Mouse (Mus musculus) kidney, adult 2 months (tissue): Measurements from ENCODE around the gene Abl2. TPM values are rescaled to one million over a fixed set of nuclear protein-coding genes. Genes with fewer than 3 reads are reported as not detected.

Experiments used
- DNase-seq: peaks from one replicate; pipeline ENCODE4 v3.0.0; 2021
- H3K27ac ChIP-seq: fragments of 200-500 bp; 2 replicates; pipeline ENCODE4 v1.5.1; 2012; ENCODE audit warnings: low read depth, low read length, control low read depth, inconsistent platforms; ENCODE audit not compliant: insufficient read depth
- H3K27me3 ChIP-seq: fragments of 200-500 bp; replicated peaks from 2 replicates; pipeline ENCODE4 v1.6.1; 2012; ENCODE audit warnings: mild to moderate bottlenecking, moderate library complexity, low read length, inconsistent platforms; ENCODE audit not compliant: control insufficient read depth, insufficient read depth
- H3K36me3 ChIP-seq: fragments of 200-500 bp; 2 replicates; pipeline ENCODE4 v1.6.1; 2012; ENCODE audit warnings: mild to moderate bottlenecking, moderate library complexity, low read length, inconsistent platforms; ENCODE audit not compliant: control insufficient read depth, insufficient read depth
- H3K4me1 ChIP-seq: fragments of 200-500 bp; 2 replicates; pipeline ENCODE4 v1.6.1; 2011; ENCODE audit warnings: low read length; ENCODE audit not compliant: control insufficient read depth, insufficient read depth
- H3K4me3 ChIP-seq: fragments of 200-500 bp; 2 replicates; pipeline ENCODE4 v1.5.1; 2011; ENCODE audit warnings: mild to moderate bottlenecking, low read depth, low read length, control low read depth; ENCODE audit not compliant: insufficient read depth
- CTCF ChIP-seq: fragments of 200-500 bp; conservative IDR thresholded peaks from 2 replicates; pipeline ENCODE4 v1.5.1; 2011; ENCODE audit warnings: low read depth, mild to moderate bottlenecking, control low read depth, low read length, moderate library complexity, mixed read lengths; ENCODE audit not compliant: insufficient read depth, insufficient read length
- POLR2A ChIP-seq: fragments of 200-500 bp; IDR thresholded peaks from one replicate; pipeline ENCODE4 v1.6.1; 2011; ENCODE audit warnings: low read depth, low read length, control low read depth
- WGBS: fragments of 180-500 bp; shearing (Covaris S2); methylation state at CpG from one replicate; pipeline ENCODE4 v1.1.7; 2018; 5-methylcytosine and 5-hydroxymethylcytosine counted together
- polyA plus RNA-seq: library from polyadenylated mRNA; depleted of rRNA; stranded (reverse); fragments of >200 nt; gene quantifications from 2 replicates; pipeline ENCODE4 v1.2.3, GENCODE M21; 2012

Abl2 gene
- polyA plus RNA-seq, 1 experiment, result 7.5 TPM

DNA sequence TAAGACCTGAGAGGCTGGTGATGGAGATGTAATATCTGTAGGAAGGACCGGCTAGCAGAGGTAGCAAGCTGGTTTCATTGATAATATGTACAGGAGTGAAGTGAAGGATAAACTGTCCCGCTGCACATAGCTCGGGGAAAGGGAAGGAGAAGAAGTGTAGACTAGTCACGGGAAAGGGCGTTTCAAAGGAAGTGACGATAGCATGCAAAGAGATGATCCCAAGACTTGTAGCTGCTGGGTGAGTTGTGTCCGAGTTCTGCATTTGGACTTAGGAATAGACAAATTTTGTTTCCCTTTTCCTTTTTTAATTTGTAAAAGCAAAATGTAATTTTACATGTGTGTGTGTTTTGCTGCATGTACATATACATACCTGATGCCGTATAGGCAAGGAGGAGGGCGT, 1.9 kb downstream of the Abl2 start:
- TF ChIP-seq POLR2A (no peak), CTCF (no peak)
- DNase-seq, result no peak
- no peak overlapping the region for H3K27ac ChIP-seq

DNA sequence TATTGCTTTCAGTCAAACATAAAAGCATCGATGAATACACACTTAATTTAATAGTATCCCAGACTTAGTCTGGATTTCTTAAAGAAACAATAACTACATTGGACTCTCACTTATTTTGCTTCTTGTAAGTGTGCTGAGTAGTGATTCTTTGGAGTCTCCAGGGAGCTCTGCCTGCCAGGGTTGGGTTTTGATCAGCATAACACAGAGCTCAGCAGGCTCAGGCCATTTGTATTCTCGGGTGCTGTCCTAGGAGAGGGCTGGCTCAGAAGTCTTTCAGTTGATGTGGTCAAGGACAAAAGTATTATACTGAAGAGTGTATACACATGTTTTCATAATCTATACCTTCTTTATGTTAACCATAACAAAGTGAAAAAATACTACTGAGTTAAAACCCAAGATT, 6.7 kb downstream of the Abl2 start:
- no peak for TF ChIP-seq CTCF
- TF ChIP-seq POLR2A, result no peak
- WGBS, result 56% methylated on average over 2 of the region's 2 CpGs
- Histone ChIP-seq H3K27me3 (no peaks in the 10 kb centered on the region), H3K4me1 (peaks cover 8% of the 10 kb centered on the region; the same call in 1 of the 2 replicates), H3K4me3 (no peak overlapping the region), H3K36me3 (no peaks in the 10 kb centered on the region), H3K27ac (no peak overlapping the region)
- no peak for DNase-seq

More for the DNA sequence above, 1.9 kb downstream of the Abl2 start:
- 85% methylated on average over 9 of the region's 9 CpGs for WGBS
- Histone ChIP-seq H3K4me1 (peaks cover 8% of the 10 kb centered on the region; the same call in 1 of the 2 replicates), H3K4me3 (no peak overlapping the region), H3K36me3 (no peaks in the 10 kb centered on the region), H3K27me3 (no peaks in the 10 kb centered on the region)

- Histone ChIP-seq H3K4me3 (no peak overlapping the region), H3K27ac (no peak overlapping the region), H3K27me3 (no peaks in the 10 kb centered on the region), H3K36me3 (no peaks in the 10 kb centered on the region), H3K4me1 (peaks cover 8% of the 10 kb centered on the region; the same call in 1 of the 2 replicates)
- WGBS, result 97% methylated on average over 3 of the region's 3 CpGs
- DNase-seq, result peak; percentile 31
- TF ChIP-seq CTCF (peak; percentile 45), POLR2A (no peak)
Measured at GRCm38 (mm10) chr1:156566132-156566531, 7.5 kb downstream of the Abl2 start.

- WGBS, result 77% methylated on average over 4 of the region's 4 CpGs
- no peak for TF ChIP-seq CTCF
- TF ChIP-seq POLR2A, result no peak
- no peak overlapping the region for H3K4me3 ChIP-seq
- H3K4me1 ChIP-seq, result peaks cover 13% of the 10 kb centered on the region
- no peaks in the 10 kb centered on the region for H3K36me3 ChIP-seq
- no peak overlapping the region for H3K27ac ChIP-seq
- no peaks in the 10 kb centered on the region for H3K27me3 ChIP-seq
- no peak for DNase-seq
Measured at GRCm38 (mm10) chr1:156569615-156570014, 11.0 kb downstream of the Abl2 start.

DNA sequence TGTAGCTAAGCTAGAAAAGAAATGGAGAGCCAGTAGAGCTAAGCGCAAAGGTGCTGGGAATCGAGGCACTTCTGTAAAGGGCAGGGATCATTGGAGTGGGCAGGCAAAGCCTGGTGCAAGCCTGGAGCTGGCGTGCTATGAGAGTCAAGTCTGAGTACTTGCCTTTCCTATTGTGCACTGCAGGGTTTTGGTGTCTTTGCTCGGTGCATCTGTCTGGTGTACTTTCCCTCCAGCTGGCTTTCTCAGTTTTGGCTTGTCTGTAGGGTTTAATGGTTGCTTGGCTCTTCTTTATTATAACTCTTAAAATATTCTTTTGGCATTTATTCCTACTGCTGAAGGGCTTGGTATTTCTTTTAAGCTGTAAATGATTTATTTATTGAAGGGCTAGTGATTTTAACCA, 14.4 kb downstream of the Abl2 start:
- Histone ChIP-seq H3K36me3 (no peaks in the 10 kb centered on the region), H3K27me3 (no peaks in the 10 kb centered on the region), H3K4me3 (no peak overlapping the region), H3K27ac (no peak overlapping the region), H3K4me1 (peaks cover 12% of the 10 kb centered on the region)
- DNase-seq, result peak; percentile 19
- WGBS, result 43% methylated on average over 4 of the region's 4 CpGs
- no peak for TF ChIP-seq CTCF
- TF ChIP-seq POLR2A, result no peak

- H3K27ac ChIP-seq, result no peak overlapping the region
- TF ChIP-seq CTCF (no peak), POLR2A (no peak)
- no peaks in the 10 kb centered on the region for H3K27me3 ChIP-seq
- WGBS, result 46% methylated on average over 11 of the region's 11 CpGs
- no peaks in the 10 kb centered on the region for H3K36me3 ChIP-seq
- no peak overlapping the region for H3K4me3 ChIP-seq
- no peak for DNase-seq
- peaks cover 4% of the 10 kb centered on the region; the same call in 1 of the 2 replicates for H3K4me1 ChIP-seq
Measured at GRCm38 (mm10) chr1:156581149-156581548, 22.6 kb downstream of the Abl2 start.

DNA sequence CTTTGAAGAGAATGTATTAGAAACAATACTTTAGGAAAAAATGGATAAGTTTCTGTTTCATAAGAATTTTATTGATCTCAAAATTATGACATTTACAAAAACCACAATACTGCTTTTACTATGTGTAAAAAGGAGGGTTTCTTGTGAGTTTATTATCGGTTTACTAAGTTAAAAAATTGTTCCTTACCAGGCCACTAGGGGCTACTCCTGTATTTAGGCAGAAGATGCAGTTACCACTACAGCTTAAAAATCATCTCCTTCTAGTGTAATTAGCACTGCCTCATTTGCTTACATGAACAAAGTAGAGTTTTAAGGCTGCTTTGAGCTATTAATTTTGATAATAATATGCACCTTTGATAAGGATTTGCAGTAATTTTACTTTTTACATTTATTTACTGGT, 25.6 kb downstream of the Abl2 start:
- Histone ChIP-seq H3K36me3 (no peaks in the 10 kb centered on the region), H3K4me1 (peaks cover 4% of the 10 kb centered on the region; the same call in 1 of the 2 replicates), H3K27ac (no peak overlapping the region), H3K4me3 (no peak overlapping the region), H3K27me3 (no peaks in the 10 kb centered on the region)
- TF ChIP-seq CTCF (no peak), POLR2A (no peak)
- 18% methylated on average over 1 of the region's 1 CpGs for WGBS
- DNase-seq, result peak; percentile 34

- H3K27me3 ChIP-seq, result no peaks in the 10 kb centered on the region
- WGBS, result 68% methylated on average over 3 of the region's 3 CpGs
- H3K36me3 ChIP-seq, result no peaks in the 10 kb centered on the region
- H3K4me1 ChIP-seq, result peaks cover 4% of the 10 kb centered on the region; the same call in 1 of the 2 replicates
- H3K27ac ChIP-seq, result no peak overlapping the region
- no peak for DNase-seq
- TF ChIP-seq CTCF (no peak), POLR2A (no peak)
- H3K4me3 ChIP-seq, result no peak overlapping the region
Measured at GRCm38 (mm10) chr1:156585512-156585911, 26.9 kb downstream of the Abl2 start.
